Mouse (Mus musculus): ENCODE results near the gene Tmem255b.

Tmem255b gene

GRCm38 (mm10) chr8:13446456-13446855 is 11.5 kb downstream of the Tmem255b start:
- in situ Hi-C loops (cut with MseI, MboI): no loop called here

GRCm38 (mm10) chr8:13448145-13448544 is 13.2 kb downstream of the Tmem255b start:
- in situ Hi-C loops (cut with MseI, MboI): no loop called here

GRCm38 (mm10) chr8:13451747-13452277 is 16.8 kb downstream of the Tmem255b start:
- in situ Hi-C loops (cut with MseI, MboI): no loop called here

- in situ Hi-C loops (cut with MseI, MboI): no loop called here
Observed at GRCm38 (mm10) chr8:13454341-13455113, 19.5 kb downstream of the Tmem255b start.

- in situ Hi-C loops (cut with MseI, MboI): no loop called here
Observed at GRCm38 (mm10) chr8:13455295-13455694, 20.3 kb downstream of the Tmem255b start.

- in situ Hi-C loops (cut with MseI, MboI): no loop called here
Observed at GRCm38 (mm10) chr8:13459431-13459830, 24.4 kb downstream of the Tmem255b start.

- in situ Hi-C loops (cut with MseI, MboI): no loop called here
Observed at GRCm38 (mm10) chr8:13461085-13461765, 26.2 kb downstream of the Tmem255b start.

GRCm38 (mm10) chr8:13461843-13462242 is 26.9 kb downstream of the Tmem255b start:
- in situ Hi-C loops (cut with MseI, MboI): no loop called here

- in situ Hi-C loops (cut with MseI, MboI): no loop called here
Observed at GRCm38 (mm10) chr8:13462392-13462791, 27.4 kb downstream of the Tmem255b start.

GRCm38 (mm10) chr8:13465324-13465723 is 30.3 kb downstream of the Tmem255b start:
- in situ Hi-C loops (cut with MseI, MboI): no loop called here

- in situ Hi-C loops (cut with MseI, MboI): no loop called here
Observed at GRCm38 (mm10) chr8:13466989-13467388, 32.0 kb downstream of the Tmem255b start.

GRCm38 (mm10) chr8:13468737-13469136 is 33.7 kb downstream of the Tmem255b start:
- in situ Hi-C loops (cut with MseI, MboI): no loop called here

- in situ Hi-C loops (cut with MseI, MboI): no loop called here
Observed at GRCm38 (mm10) chr8:13471484-13471883, 36.5 kb downstream of the Tmem255b start.

- in situ Hi-C loops (cut with MseI, MboI): no loop called here
Observed at GRCm38 (mm10) chr8:13472284-13472683, 37.3 kb downstream of the Tmem255b start.

- in situ Hi-C loops (cut with MseI, MboI): no loop called here
Observed at GRCm38 (mm10) chr8:13475892-13476291, 40.9 kb downstream of the Tmem255b start.

GRCm38 (mm10) chr8:13481089-13481554 is 46.1 kb downstream of the Tmem255b start:
- in situ Hi-C loops (cut with MseI, MboI): no loop called here

GRCm38 (mm10) chr8:13481596-13481995 is 46.6 kb downstream of the Tmem255b start:
- in situ Hi-C loops (cut with MseI, MboI): no loop called here

- in situ Hi-C loops (cut with MseI, MboI): no loop called here
Observed at GRCm38 (mm10) chr8:13482101-13482801, 47.3 kb downstream of the Tmem255b start.

- in situ Hi-C loops (cut with MseI, MboI): no loop called here
Observed at GRCm38 (mm10) chr8:13483191-13483590, 48.2 kb downstream of the Tmem255b start.

- in situ Hi-C loops (cut with MseI, MboI): no loop called here
Observed at GRCm38 (mm10) chr8:13489351-13489750, 54.4 kb downstream of the Tmem255b start.

GRCm38 (mm10) chr8:13489986-13490910 is 55.3 kb downstream of the Tmem255b start:
- in situ Hi-C loops (cut with MseI, MboI): no loop called here
